Mouse (Mus musculus) c-Kit-positive CD71-positive TER-119-negative erythroid progenitor cells, embryonic 14.5 days (primary cell): ENCODE measurements around the gene Gm572.

Experiments
- DNase-seq: peaks from one replicate; pipeline ENCODE4 v3.0.0-alpha.2; 2013; ENCODE audit warnings: low read depth

The Gm572 gene

GRCm38 (mm10) chr4:148715396-148715795 is 72.3 kb downstream of the Gm572 start:
- no peak for DNase-seq
